Mouse (Mus musculus) brain, embryonic 14.5 days (tissue): Measurements from ENCODE around the gene Asxl1. TPM values are rescaled to one million over a fixed set of nuclear protein-coding genes. Genes with fewer than 3 reads are reported as not detected.

Experiments used
- DNase-seq: peaks from one replicate; pipeline ENCODE4 v3.0.0-alpha.2; 2011; ENCODE audit warnings: low read depth
- CTCF ChIP-seq: fragments of 200-500 bp; IDR thresholded peaks from 2 replicates; pipeline ENCODE4 v1.5.1; 2012; ENCODE audit warnings: inconsistent platforms, mild to moderate bottlenecking, moderate library complexity, borderline replicate concordance; ENCODE audit not compliant: insufficient read depth, insufficient read length; ENCODE audit errors: extremely low read depth
- POLR2A ChIP-seq: fragments of 200-500 bp; IDR thresholded peaks from 2 replicates; pipeline ENCODE4 v1.6.1; 2012; ENCODE audit warnings: mild to moderate bottlenecking, inconsistent platforms, borderline replicate concordance; ENCODE audit not compliant: poor library complexity, insufficient read depth, insufficient read length, severe bottlenecking; ENCODE audit errors: extremely low read depth
- polyA plus RNA-seq: library from polyadenylated mRNA; depleted of rRNA; stranded (reverse); fragments of >200 nt; gene quantifications from 2 replicates; pipeline ENCODE4 v1.2.3, GENCODE M21; 2012

Gene Asxl1
- polyA plus RNA-seq, 1 experiment = 37.0 TPM

- no peak for DNase-seq
- TF ChIP-seq CTCF = no peak
- no peak for TF ChIP-seq POLR2A
Observed at GRCm38 (mm10) chr2:153332271-153332670, 13.4 kb upstream of the Asxl1 start.

GRCm38 (mm10) chr2:153332981-153333380 is 12.6 kb upstream of the Asxl1 start:
- no peak for DNase-seq
- no peak for TF ChIP-seq CTCF
- no peak for TF ChIP-seq POLR2A

GRCm38 (mm10) chr2:153333822-153334232 is 11.8 kb upstream of the Asxl1 start:
- DNase-seq = no peak
- TF ChIP-seq POLR2A = no peak
- no peak for TF ChIP-seq CTCF

- TF ChIP-seq CTCF = no peak
- no peak for TF ChIP-seq POLR2A
- DNase-seq = no peak
Observed at GRCm38 (mm10) chr2:153334281-153334680, 11.3 kb upstream of the Asxl1 start.

- no peak for TF ChIP-seq POLR2A
- no peak for TF ChIP-seq CTCF
Observed at GRCm38 (mm10) chr2:153336117-153336516, 9.5 kb upstream of the Asxl1 start.

GRCm38 (mm10) chr2:153338361-153339350 is 7.0 kb upstream of the Asxl1 start:
- no peak for TF ChIP-seq CTCF
- no peak for TF ChIP-seq POLR2A
- no peak for DNase-seq

More at GRCm38 (mm10) chr2:153336117-153336516, 9.5 kb upstream of the Asxl1 start:
- no peak for DNase-seq

- no peak for TF ChIP-seq POLR2A
- no peak for TF ChIP-seq CTCF
- DNase-seq = no peak
Observed at GRCm38 (mm10) chr2:153342166-153342565, 3.5 kb upstream of the Asxl1 start.

- DNase-seq = no peak
- no peak for TF ChIP-seq POLR2A
- TF ChIP-seq CTCF = no peak
Observed at GRCm38 (mm10) chr2:153342602-153343001, 3.0 kb upstream of the Asxl1 start.

- no peak for DNase-seq
- TF ChIP-seq POLR2A = no peak
- no peak for TF ChIP-seq CTCF
Observed at GRCm38 (mm10) chr2:153343191-153343590, 2.4 kb upstream of the Asxl1 start.

- DNase-seq = no peak
Observed at GRCm38 (mm10) chr2:153345071-153345453, 567 bp upstream of the Asxl1 start.

GRCm38 (mm10) chr2:153346221-153347182 is 873 bp downstream of the Asxl1 start:
- DNase-seq = peak; percentile 85
- TF ChIP-seq POLR2A (0 out of 2 replicates have a peak, but pooled peaks have one; percentile 23), CTCF (no peak)

More at GRCm38 (mm10) chr2:153345071-153345453, 567 bp upstream of the Asxl1 start:
- no peak for TF ChIP-seq CTCF
- TF ChIP-seq POLR2A = no peak

GRCm38 (mm10) chr2:153347183-153347781 is 1.7 kb downstream of the Asxl1 start:
- no peak for DNase-seq
- no peak for TF ChIP-seq POLR2A
- TF ChIP-seq CTCF = no peak
